Mouse (Mus musculus) C3H10T1/2 (cell line): Measurements from ENCODE around the gene Lrrc25. TPM values are rescaled to one million over a fixed set of nuclear protein-coding genes. Genes with fewer than 3 reads are reported as not detected.

Source experiments
- polyA plus RNA-seq, 2 experiments: library from polyadenylated mRNA; unstranded; fragments of >200 nt; fragmentation: generic; extraction: Trizol; gene quantifications; one replicate each; pipeline ENCODE4 v1.2.1; 2012; ENCODE audit warnings: missing spikeins in 2 of 2

The Lrrc25 gene
- polyA plus RNA-seq, result not detected

DNA sequence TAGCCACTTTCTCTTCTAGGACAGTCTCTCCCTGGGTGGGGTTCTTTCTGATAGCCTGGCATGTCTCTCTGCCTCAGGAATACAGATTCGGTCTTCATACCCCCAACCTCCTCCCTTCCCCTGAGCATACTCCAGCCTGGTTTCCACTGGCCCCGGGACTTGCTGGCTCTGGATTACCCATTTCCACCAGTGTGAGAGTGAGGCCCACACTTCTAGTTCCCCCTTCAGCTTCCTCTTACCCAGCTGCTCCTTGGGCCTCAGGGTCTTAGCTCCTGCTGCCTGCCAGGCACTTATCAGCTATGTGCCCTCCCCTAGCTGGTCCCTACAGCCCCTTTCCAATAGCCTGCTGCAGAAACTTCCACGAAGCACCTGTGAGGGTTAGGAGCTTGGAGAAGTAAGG is at the start of gene Lrrc25:
Lrrc25 (plus strand) TSS at position 262 of the 400 bp plus-strand sequence.

DNA sequence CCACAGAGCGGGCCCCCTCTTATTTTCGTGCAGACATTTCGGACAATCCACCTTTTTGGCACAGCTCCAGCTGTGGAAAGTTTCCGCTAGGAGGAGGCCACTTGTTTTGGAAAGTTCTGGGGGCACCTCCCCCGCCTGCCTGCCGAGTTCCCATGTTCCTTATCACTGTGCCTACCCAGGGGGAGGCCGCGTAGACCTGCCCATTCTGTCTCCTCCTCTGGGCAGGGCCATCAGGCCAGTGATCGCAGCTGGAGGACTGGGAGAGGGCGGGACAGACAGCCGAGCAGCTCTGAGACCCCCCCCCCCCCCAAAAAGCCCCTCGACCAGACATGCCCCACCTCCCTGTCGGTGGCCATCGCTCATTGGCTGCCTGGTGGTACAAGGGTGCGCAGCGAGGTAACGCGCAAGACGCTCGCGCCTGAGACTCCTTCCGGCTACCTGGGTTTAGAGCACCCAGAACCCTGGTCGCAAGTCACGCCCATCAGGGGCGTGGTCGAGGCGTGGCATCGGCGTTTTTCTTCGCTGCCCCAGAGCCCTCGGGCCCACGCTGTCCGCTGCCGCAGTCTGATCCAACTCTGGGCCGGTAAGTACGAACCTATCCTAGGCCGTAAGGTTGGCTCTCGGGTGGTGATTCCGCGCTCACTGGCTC is 21.9 kb upstream of the Lrrc25 start, which contains the start of gene Isyna1:
Isyna1 (plus strand) TSS at position 413 of the 649 bp plus-strand sequence.

DNA sequence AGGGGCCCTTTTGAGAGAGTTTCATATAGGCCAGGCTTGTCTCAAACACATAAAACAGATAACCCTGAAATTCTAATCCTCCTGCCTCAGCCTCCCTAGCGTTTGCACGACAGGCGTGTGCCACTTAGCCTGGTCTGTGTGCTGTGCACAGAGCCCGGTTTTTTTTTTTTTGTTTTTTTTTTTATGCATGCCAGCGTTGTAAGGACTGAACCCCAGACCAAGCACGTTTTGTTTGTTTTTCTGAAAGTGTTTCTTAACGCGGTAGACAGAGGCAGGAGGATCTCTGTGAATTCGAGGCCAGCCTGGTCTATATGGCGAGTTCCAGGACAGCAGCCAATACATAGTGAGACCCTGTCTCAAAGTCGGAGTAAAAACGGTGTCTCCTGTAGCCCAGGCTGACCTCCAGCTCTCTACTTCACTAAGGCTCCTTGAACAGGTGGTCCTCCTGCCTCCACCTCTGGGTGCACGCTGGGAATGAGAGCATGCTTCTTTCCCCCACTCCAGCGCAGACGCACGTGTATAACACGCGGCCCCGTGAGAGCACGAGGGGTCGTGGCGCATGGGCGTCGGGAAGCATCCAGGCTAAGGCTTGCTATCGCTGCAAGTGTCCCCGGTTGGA is 7.1 kb upstream of the Lrrc25 start, which contains the start of gene Ssbp4:
Ssbp4 (minus strand) TSS at position 124 of the 619 bp plus-strand sequence.

DNA sequence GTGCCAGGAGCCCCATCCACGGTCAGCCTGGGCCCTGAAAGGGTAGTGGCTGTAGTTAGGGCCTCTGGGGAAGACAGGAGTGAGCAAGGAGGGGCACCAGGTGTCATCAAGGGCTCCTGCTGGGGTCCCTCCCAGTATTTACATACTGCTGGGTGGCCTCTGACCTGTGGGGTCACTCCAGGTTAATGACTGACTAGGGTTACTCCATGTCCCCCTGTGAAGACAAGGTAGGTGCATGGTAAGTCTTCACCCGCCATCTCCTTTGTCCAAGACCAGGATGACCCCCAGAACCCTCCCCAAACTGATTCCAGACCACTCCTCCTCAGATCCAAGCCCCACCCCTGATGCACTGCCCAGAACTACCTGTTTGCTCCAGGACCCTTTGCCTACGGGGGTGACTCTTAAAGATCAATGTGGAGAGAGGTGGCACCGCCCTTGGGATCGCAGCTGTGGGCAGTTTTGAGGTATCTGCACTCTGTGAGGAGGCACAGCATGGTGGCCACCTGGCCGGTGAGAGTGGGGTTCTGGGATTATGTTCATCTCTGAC is 16.5 kb downstream of the Lrrc25 start, which contains the start of gene Gdf15:
Gdf15 (minus strand) TSS at position 111 of the 547 bp plus-strand sequence.

DNA sequence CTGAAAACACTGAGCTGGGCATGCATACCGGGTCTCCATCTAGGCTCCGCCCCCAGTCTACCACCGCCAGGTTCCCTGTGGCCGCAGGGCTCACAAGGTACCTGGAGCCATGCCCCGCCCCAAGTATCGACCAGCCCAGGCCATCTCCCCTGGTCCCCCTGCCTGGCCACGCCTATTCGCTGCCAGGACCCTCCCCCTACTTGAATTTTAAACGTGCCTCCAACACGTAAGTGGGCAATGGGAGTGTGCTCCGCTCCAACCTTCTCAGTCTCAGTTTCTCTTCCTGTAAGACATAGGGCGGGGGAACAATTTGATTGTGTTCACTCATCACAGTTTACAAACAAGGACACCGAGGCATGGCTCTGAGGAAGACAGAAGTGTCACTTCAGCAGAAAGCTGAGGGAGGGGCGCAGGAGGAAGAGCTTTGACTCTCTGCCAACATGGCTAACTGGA is 44.3 kb downstream of the Lrrc25 start, which contains the start of gene Pgpep1:
Pgpep1 (minus strand) TSS at position 116 of the 453 bp plus-strand sequence.

Other genes starting within 250 kb of the Lrrc25 start
- gene Comp, start 242.6 kb upstream of the Lrrc25 start, polyA plus RNA-seq, result 1 to 10 TPM in 1 of 2 experiments, under 1 TPM in 1; 0.02 to 2.4 TPM
- gene Crtc1, start 176.6 kb upstream of the Lrrc25 start, polyA plus RNA-seq, result 10 to 100 TPM in 1 of 2 experiments, 1 to 10 TPM in 1; 5.7 to 21.4 TPM
- gene Klhl26, start 139.2 kb upstream of the Lrrc25 start, polyA plus RNA-seq, result 10 to 100 TPM; 14.5 to 39.8 TPM
- gene Tmem59l, start 128.8 kb upstream of the Lrrc25 start, polyA plus RNA-seq, result under 1 TPM; 0.13 to 0.68 TPM
- 100 to 1,000 TPM; 255 to 582 TPM for gene Crlf1, start 123.0 kb upstream of the Lrrc25 start, polyA plus RNA-seq
- gene Rex1bd, start 109.4 kb upstream of the Lrrc25 start, polyA plus RNA-seq, result 100 to 1,000 TPM; 419 to 692 TPM
- 1,000 to 10,000 TPM; 2,018 to 3,199 TPM for gene Uba52, start 105.4 kb upstream of the Lrrc25 start, polyA plus RNA-seq
- 100 to 1,000 TPM; 339 to 400 TPM for gene Fkbp8, start 88.4 kb upstream of the Lrrc25 start, polyA plus RNA-seq
- 10 to 100 TPM; 49.2 to 79.4 TPM for gene Kxd1, start 88.2 kb upstream of the Lrrc25 start, polyA plus RNA-seq
- gene Ell, start 76.7 kb upstream of the Lrrc25 start, polyA plus RNA-seq, result 10 to 100 TPM in 1 of 2 experiments, 1 to 10 TPM in 1; 7.9 to 19.2 TPM
- gene Isyna1, start 21.8 kb upstream of the Lrrc25 start, polyA plus RNA-seq, result 1 to 10 TPM in 1 of 2 experiments, under 1 TPM in 1; 0.20 to 2.1 TPM
- 100 to 1,000 TPM; 218 to 229 TPM for gene Ssbp4, start 7.3 kb upstream of the Lrrc25 start, polyA plus RNA-seq
- gene Gdf15, start 16.3 kb downstream of the Lrrc25 start, polyA plus RNA-seq, result under 1 TPM; 0.27 to 0.47 TPM
- 10 to 100 TPM; 20.7 to 45.2 TPM for gene Pgpep1, start 44.2 kb downstream of the Lrrc25 start, polyA plus RNA-seq
- gene Lsm4, start 57.1 kb downstream of the Lrrc25 start, polyA plus RNA-seq, result 100 to 1,000 TPM; 194 to 446 TPM
- gene Jund, start 82.8 kb downstream of the Lrrc25 start, polyA plus RNA-seq, result 100 to 1,000 TPM in 1 of 2 experiments, 10 to 100 TPM in 1; 87.4 to 175 TPM
- under 1 TPM; under 0.01 to 0.04 TPM for gene Iqcn, start 87.3 kb downstream of the Lrrc25 start, polyA plus RNA-seq
- under 1 TPM; 0.04 to 0.15 TPM for gene Gm3336, start 102.4 kb downstream of the Lrrc25 start, polyA plus RNA-seq
- under 1 TPM; 0.01 to 0.04 TPM for gene Pde4c, start 107.6 kb downstream of the Lrrc25 start, polyA plus RNA-seq
- 10 to 100 TPM in 1 of 2 experiments, 1 to 10 TPM in 1; 7.4 to 25.3 TPM for gene Rab3a, start 138.5 kb downstream of the Lrrc25 start, polyA plus RNA-seq
- gene Mpv17l2, start 144.8 kb downstream of the Lrrc25 start, polyA plus RNA-seq, result 100 to 1,000 TPM in 1 of 2 experiments, 10 to 100 TPM in 1; 80.0 to 154 TPM
- gene Pik3r2, start 160.6 kb downstream of the Lrrc25 start, polyA plus RNA-seq, result 100 to 1,000 TPM in 1 of 2 experiments, 10 to 100 TPM in 1; 43.0 to 149 TPM
- gene Mast3, start 188.9 kb downstream of the Lrrc25 start, polyA plus RNA-seq, result 10 to 100 TPM in 1 of 2 experiments, 1 to 10 TPM in 1; 10.0 to 26.6 TPM
- gene Il12rb1, start 192.3 kb downstream of the Lrrc25 start, polyA plus RNA-seq, result under 1 TPM; 0.30 to 0.48 TPM
- 10 to 100 TPM in 1 of 2 experiments, 1 to 10 TPM in 1; 1.1 to 13.3 TPM for gene Arrdc2, start 223.6 kb downstream of the Lrrc25 start, polyA plus RNA-seq
- gene Kcnn1, start 247.1 kb downstream of the Lrrc25 start, polyA plus RNA-seq, result 1 to 10 TPM; 1.0 to 8.4 TPM